Mouse (Mus musculus) MEL (cell line): ENCODE data around the gene Aars. TPM values are rescaled to one million over a fixed set of nuclear protein-coding genes. Genes with fewer than 3 reads are reported as not detected.
A peak's percentile ranks its signal among the peaks of the same experiment; 100 is the strongest.

Source experiments
- DNase-seq: peaks from one replicate; pipeline ENCODE4 v3.0.0; 2011; ENCODE audit warnings: low read depth, low spot score
- H3K27ac ChIP-seq: 2 replicates; pipeline ENCODE4 v1.5.1; 2012; ENCODE audit warnings: low read depth, mild to moderate bottlenecking, control low read depth, low read length, moderate library complexity; ENCODE audit not compliant: control insufficient read depth
- H3K27me3 ChIP-seq, 2 experiments: fragments of 150-350 bp in 1 of 2; sonication (generic) in 1 of 2; 2 replicates each; pipeline ENCODE4 v1.6.1; 2012; ENCODE audit warnings: low read length in 2 of 2, mild to moderate bottlenecking in 2 of 2, improper control_type of control experiment in 1 of 2, moderate library complexity in 1 of 2; ENCODE audit not compliant: insufficient read depth in 2 of 2, control insufficient read depth in 1 of 2
- H3K36me3 ChIP-seq, 2 experiments: 2 replicates each; pipeline ENCODE4 v1.6.1; 2012 to 2014; ENCODE audit warnings: low read length in 2 of 2, improper control_type of control experiment in 1 of 2, inconsistent platforms in 1 of 2, mild to moderate bottlenecking in 1 of 2; ENCODE audit not compliant: insufficient read depth in 2 of 2, control insufficient read depth in 1 of 2
- H3K4me1 ChIP-seq, 2 experiments: fragments of 150-350 bp in 1 of 2; sonication (generic) in 1 of 2; 2 replicates each; pipeline ENCODE4 v1.6.1; 2012; ENCODE audit warnings: low read length in 2 of 2, improper control_type of control experiment in 1 of 2, mild to moderate bottlenecking in 1 of 2; ENCODE audit not compliant: insufficient read depth in 2 of 2, control insufficient read depth in 1 of 2
- H3K4me3 ChIP-seq, 2 experiments: fragments of 150-350 bp in 1 of 2; sonication (generic) in 1 of 2; 2 replicates each; pipeline ENCODE4 v1.5.1; 2012; ENCODE audit warnings: low read depth in 2 of 2, low read length in 2 of 2, mild to moderate bottlenecking in 2 of 2, moderate library complexity in 2 of 2, control low read depth in 1 of 2, improper control_type of control experiment in 1 of 2; ENCODE audit not compliant: control insufficient read depth in 1 of 2, insufficient read depth in 1 of 2
- H3K79me2 ChIP-seq: 2 replicates; pipeline ENCODE4 v1.6.1; 2012; ENCODE audit warnings: mild to moderate bottlenecking, low read length, moderate library complexity; ENCODE audit not compliant: control insufficient read depth, poor library complexity, insufficient read depth
- H3K9ac ChIP-seq: 2 replicates; pipeline ENCODE4 v1.6.1; 2012; ENCODE audit warnings: low read depth, mild to moderate bottlenecking, control low read depth, low read length, moderate library complexity; ENCODE audit not compliant: control insufficient read depth, poor library complexity, severe bottlenecking
- H3K9me3 ChIP-seq: fragments of 150-350 bp; sonication (generic); replicated peaks from 2 replicates; pipeline ENCODE4 v1.6.1; 2012; ENCODE audit warnings: mild to moderate bottlenecking, low read length, improper control_type of control experiment, moderate library complexity; ENCODE audit not compliant: insufficient read depth
- CHD1 ChIP-seq: IDR thresholded peaks from 2 replicates; pipeline ENCODE4 v1.6.1; 2012; ENCODE audit warnings: low read depth, mild to moderate bottlenecking, inconsistent platforms, low read length, improper control_type of control experiment
- CTCF ChIP-seq, 3 experiments: IDR thresholded peaks in 2 of 3; conservative IDR thresholded peaks in 1 of 3; 2 replicates each; pipeline ENCODE4 v1.5.1; 2011 to 2012; ENCODE audit warnings: low read length in 3 of 3, low read depth in 2 of 3, mild to moderate bottlenecking in 2 of 3, improper control_type of control experiment in 1 of 3, inconsistent platforms in 1 of 3, mixed read lengths in 1 of 3, moderate library complexity in 1 of 3; ENCODE audit not compliant: control insufficient read depth in 1 of 3, insufficient read depth in 1 of 3, poor library complexity in 1 of 3, severe bottlenecking in 1 of 3
- ELF1 ChIP-seq: IDR thresholded peaks from 2 replicates; pipeline ENCODE4 v1.6.1; 2014; ENCODE audit warnings: low read depth, mild to moderate bottlenecking, inconsistent platforms, low read length, improper control_type of control experiment, moderate library complexity
- EP300 ChIP-seq, 2 experiments: IDR thresholded peaks; 2 replicates each; pipeline ENCODE4 v1.6.1; 2011; ENCODE audit warnings: improper control_type of control experiment in 2 of 2, low read length in 2 of 2, low read depth in 1 of 2, mild to moderate bottlenecking in 1 of 2
- ETS1 ChIP-seq: IDR thresholded peaks from 2 replicates; pipeline ENCODE4 v1.6.1; 2012; ENCODE audit warnings: low read depth, mild to moderate bottlenecking, inconsistent platforms, low read length, improper control_type of control experiment, moderate library complexity
- GABPA ChIP-seq: IDR thresholded peaks from 2 replicates; pipeline ENCODE4 v1.6.1; 2012; ENCODE audit warnings: low read depth, mild to moderate bottlenecking, inconsistent platforms, low read length, improper control_type of control experiment, moderate library complexity
- GATA1 ChIP-seq: IDR thresholded peaks from 2 replicates; pipeline ENCODE4 v1.6.1; 2011; ENCODE audit warnings: low read depth, low read length, improper control_type of control experiment
- HCFC1 ChIP-seq: IDR thresholded peaks from 2 replicates; pipeline ENCODE4 v1.6.1; 2012; ENCODE audit warnings: low read depth, mild to moderate bottlenecking, inconsistent platforms, low read length, improper control_type of control experiment, moderate library complexity
- JUND ChIP-seq: IDR thresholded peaks from 2 replicates; pipeline ENCODE4 v1.6.1; 2011; ENCODE audit warnings: low read depth, mild to moderate bottlenecking, improper control_type of control experiment, low read length
- MAX ChIP-seq: IDR thresholded peaks from 2 replicates; pipeline ENCODE4 v1.6.1; 2011; ENCODE audit warnings: low read length, improper control_type of control experiment
- MAZ ChIP-seq: IDR thresholded peaks from 2 replicates; pipeline ENCODE4 v1.6.1; 2012; ENCODE audit warnings: low read depth, mild to moderate bottlenecking, inconsistent platforms, low read length, improper control_type of control experiment
- MXI1 ChIP-seq: IDR thresholded peaks from 2 replicates; pipeline ENCODE4 v1.6.1; 2011; ENCODE audit warnings: mild to moderate bottlenecking, low read depth, low read length, improper control_type of control experiment
- NELFE ChIP-seq: IDR thresholded peaks from 2 replicates; pipeline ENCODE4 v1.6.1; 2011; ENCODE audit warnings: low read depth, low read length, improper control_type of control experiment
- NRF1 ChIP-seq: IDR thresholded peaks from 2 replicates; pipeline ENCODE4 v1.6.1; 2014; ENCODE audit warnings: low read depth, mild to moderate bottlenecking, inconsistent platforms, low read length, improper control_type of control experiment, moderate library complexity; ENCODE audit not compliant: poor library complexity, insufficient read depth, severe bottlenecking
- POLR2A ChIP-seq, 2 experiments: IDR thresholded peaks; 2 replicates each; pipeline ENCODE4 v1.6.1; 2011 to 2012; ENCODE audit warnings: low read length in 2 of 2, mild to moderate bottlenecking in 2 of 2, control low read depth in 1 of 2, improper control_type of control experiment in 1 of 2, low read depth in 1 of 2, moderate library complexity in 1 of 2; ENCODE audit not compliant: control insufficient read depth in 1 of 2, insufficient read depth in 1 of 2, poor library complexity in 1 of 2
- POLR2AphosphoS5 ChIP-seq: IDR thresholded peaks from 2 replicates; pipeline ENCODE4 v1.6.1; 2012; ENCODE audit warnings: low read depth, borderline replicate concordance, mild to moderate bottlenecking, inconsistent platforms, low read length, moderate library complexity, mixed read lengths
- RAD21 ChIP-seq: IDR thresholded peaks from 2 replicates; pipeline ENCODE4 v1.6.1; 2011; ENCODE audit warnings: mild to moderate bottlenecking, low read depth, low read length, improper control_type of control experiment
- RCOR1 ChIP-seq: IDR thresholded peaks from 2 replicates; pipeline ENCODE4 v1.6.1; 2012; ENCODE audit warnings: low read depth, mild to moderate bottlenecking, inconsistent platforms, low read length, improper control_type of control experiment
- SIN3A ChIP-seq: IDR thresholded peaks from 2 replicates; pipeline ENCODE4 v1.6.1; 2012; ENCODE audit warnings: low read length, improper control_type of control experiment, inconsistent platforms
- TAL1 ChIP-seq: IDR thresholded peaks from 2 replicates; pipeline ENCODE4 v1.6.1; 2012; ENCODE audit warnings: mild to moderate bottlenecking, inconsistent platforms, low read length, moderate library complexity, mixed read lengths
- TBP ChIP-seq: IDR thresholded peaks from 2 replicates; pipeline ENCODE4 v1.8.0; 2011; ENCODE audit warnings: low read depth, low read length, improper control_type of control experiment
- UBTF ChIP-seq: IDR thresholded peaks from 2 replicates; pipeline ENCODE4 v1.6.1; 2012; ENCODE audit warnings: low read depth, mild to moderate bottlenecking, inconsistent platforms, low read length, improper control_type of control experiment, moderate library complexity, borderline replicate concordance; ENCODE audit not compliant: insufficient read depth
- USF2 ChIP-seq, 2 experiments: IDR thresholded peaks; 2 replicates each; pipeline ENCODE4 v1.6.1; 2011 to 2012; ENCODE audit warnings: improper control_type of control experiment in 2 of 2, low read length in 2 of 2, borderline replicate concordance in 1 of 2, inconsistent platforms in 1 of 2, low read depth in 1 of 2, mild to moderate bottlenecking in 1 of 2; ENCODE audit not compliant: insufficient read depth in 1 of 2
- ZC3H11A ChIP-seq: IDR thresholded peaks from 2 replicates; pipeline ENCODE4 v1.6.1; 2012; ENCODE audit warnings: low read depth, mild to moderate bottlenecking, inconsistent platforms, low read length, improper control_type of control experiment
- ZKSCAN1 ChIP-seq: IDR thresholded peaks from 2 replicates; pipeline ENCODE4 v1.6.1; 2012; ENCODE audit warnings: low read depth, mild to moderate bottlenecking, inconsistent platforms, low read length, improper control_type of control experiment, moderate library complexity
- ZMIZ1 ChIP-seq: IDR thresholded peaks from 2 replicates; pipeline ENCODE4 v1.6.1; 2012; ENCODE audit warnings: low read depth, mild to moderate bottlenecking, inconsistent platforms, low read length, improper control_type of control experiment, moderate library complexity
- polyA plus RNA-seq, 2 experiments: library from polyadenylated mRNA; stranded (reverse) in 1 of 2; unstranded in 1 of 2; fragments of >175 nt in 1 of 2; fragments of >200 nt in 1 of 2; gene quantifications; 2 replicates each; pipeline versions ENCODE4 v1.2.1 to v1.2.4; 2012; ENCODE audit warnings: low replicate concordance in 2 of 2, low read depth in 1 of 2; ENCODE audit not compliant: insufficient read length in 2 of 2, insufficient read depth in 1 of 2, missing spikeins in 1 of 2
- total RNA-seq: library from RNA; depleted of rRNA; stranded (reverse); fragments of 300-350 nt; gene quantifications from 2 replicates; pipeline ENCODE4 v1.2.3, GENCODE M21; 2012; rRNA removed

Gene Aars
- total RNA-seq (106 and 132 TPM in 2 replicates), polyA plus RNA-seq (100 to 1,000 TPM in 1 of 2 experiments, 10 to 100 TPM in 1; 25.1 to 162 TPM)

GRCm38 (mm10) chr8:111032916-111033315 is at the start of gene Aars:
Gene Aars (plus strand): TSS chr8:111033144.
- H3K79me2 ChIP-seq, result peaks cover 42% of the 10 kb centered on the region
- peak within 1 kb of the TSS; percentile 93 for H3K27ac ChIP-seq
- peak within 1 kb of the TSS; percentile 89 to 96 for H3K4me3 ChIP-seq
- peaks cover 5 to 27% of the 10 kb centered on the region in 2 experiments for H3K4me1 ChIP-seq
- peak within 1 kb of the TSS; percentile 94 for H3K9ac ChIP-seq
- H3K36me3 ChIP-seq, result peaks cover 9 to 38% of the 10 kb centered on the region in 2 experiments
- no peak for TF ChIP-seq MAZ
- no peak for TF ChIP-seq NRF1
- TF ChIP-seq GABPA, result no peak
- no peak for TF ChIP-seq ZMIZ1
- no peak for TF ChIP-seq CTCF (IDR thresholded peaks at IDR 0.05 in 2 of 3, conservative IDR thresholded peaks at IDR 0.05 in 1 of 3; ENCODE audit: control insufficient read depth in 1 of 3, insufficient read depth in 1 of 3, low read depth in 2 of 3, low read length in 3 of 3, poor library complexity in 1 of 3, severe bottlenecking in 1 of 3)
- TF ChIP-seq USF2 (IDR thresholded peaks at IDR 0.05; ENCODE audit: borderline replicate concordance in 1 of 2, insufficient read depth in 1 of 2, low read depth in 1 of 2, low read length in 2 of 2), result no peak
- TF ChIP-seq POLR2A (IDR thresholded peaks at IDR 0.05; ENCODE audit: control insufficient read depth in 1 of 2, insufficient read depth in 1 of 2, low read depth in 1 of 2, low read length in 2 of 2, poor library complexity in 1 of 2), result no peak
- TF ChIP-seq RAD21, result no peak
- TF ChIP-seq MXI1, result no peak
- no peak for TF ChIP-seq GATA1
- no peak for TF ChIP-seq HCFC1
- TF ChIP-seq ELF1, result no peak
- DNase-seq, result no peak
- H3K9me3 ChIP-seq, result no peaks in the 10 kb centered on the region
- no peaks in the 10 kb centered on the region for H3K27me3 ChIP-seq

DNA sequence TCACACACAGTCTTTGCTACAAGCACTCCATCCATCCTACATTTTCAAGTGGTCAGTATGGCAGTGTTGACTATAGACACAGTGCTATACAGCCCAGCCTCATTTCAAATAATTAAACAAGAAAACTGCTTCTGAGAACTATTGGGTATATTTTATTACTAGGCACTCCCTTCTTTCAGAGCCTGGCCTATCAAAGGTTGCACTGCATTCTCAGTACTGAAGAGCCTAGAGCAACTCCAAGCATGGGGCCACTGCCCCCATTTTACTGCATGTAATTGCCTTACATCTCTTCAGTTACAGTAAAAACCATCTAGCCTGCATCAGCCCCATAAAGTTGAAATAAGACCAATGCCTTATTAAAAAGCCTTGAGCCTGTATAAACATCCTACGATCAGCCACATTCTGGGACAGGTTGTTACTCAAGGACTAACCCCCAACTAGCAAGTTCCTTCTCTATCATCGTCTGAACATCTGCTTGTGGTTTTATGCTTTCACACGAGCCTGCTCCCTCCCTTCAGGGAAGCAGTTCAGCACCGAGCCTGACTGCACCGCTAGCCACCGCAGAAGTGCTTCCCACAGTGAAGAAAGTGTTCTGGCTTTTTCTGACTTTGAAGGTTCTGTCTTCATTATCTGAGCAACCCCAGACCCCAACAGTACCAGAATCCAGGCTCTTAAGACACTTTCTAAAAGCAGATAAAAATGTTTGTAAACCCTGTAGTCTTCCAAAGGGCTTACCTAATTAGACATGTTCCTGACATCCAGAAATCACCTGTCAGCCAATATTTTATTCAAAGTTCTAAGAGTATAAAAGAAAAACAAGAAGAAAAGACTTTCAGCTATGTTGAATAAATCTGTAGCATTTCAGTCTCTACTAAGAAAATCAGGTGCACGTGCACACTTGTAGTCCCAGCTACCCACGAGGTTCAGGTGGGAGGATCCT is 44.9 kb upstream of the Aars start:
- H3K79me2 ChIP-seq, result 0 out of 2 replicates have a peak, but pooled peaks cover 2% of the 10 kb centered on the region
- H3K4me1 ChIP-seq, result peaks cover 21% of the 10 kb centered on the region in 2 experiments
- H3K27me3 ChIP-seq, result no peaks in the 10 kb centered on the region
- H3K9ac ChIP-seq, result no peak overlapping the region
- H3K4me3 ChIP-seq, result no peak overlapping the region
- no peaks in the 10 kb centered on the region for H3K9me3 ChIP-seq
- peak overlapping the region; percentile 77 for H3K27ac ChIP-seq
- DNase-seq, result peak; percentile 99
- peaks cover 24 to 56% of the 10 kb centered on the region in 2 experiments for H3K36me3 ChIP-seq
- peak; percentile 94 for TF ChIP-seq MAZ
- TF ChIP-seq CTCF (IDR thresholded peaks at IDR 0.05 in 2 of 3, conservative IDR thresholded peaks at IDR 0.05 in 1 of 3; ENCODE audit: control insufficient read depth in 1 of 3, insufficient read depth in 1 of 3, low read depth in 2 of 3, low read length in 3 of 3, poor library complexity in 1 of 3, severe bottlenecking in 1 of 3), result no peak
- TF ChIP-seq TBP, result peak; percentile 98
- TF ChIP-seq SIN3A, result peak; percentile 96
- no peak for TF ChIP-seq POLR2AphosphoS5
- peak; percentile 84 for TF ChIP-seq MXI1
- peak; percentile 36; the same call in 1 of the 2 replicates for TF ChIP-seq ZMIZ1
- no peak for TF ChIP-seq GABPA
- peak; percentile 99 for TF ChIP-seq UBTF
- no peak; the same call in 1 of the 2 replicates for TF ChIP-seq ZKSCAN1
- peak; percentile 92 for TF ChIP-seq RCOR1
- TF ChIP-seq EP300 (IDR thresholded peaks at IDR 0.05; ENCODE audit: low read depth in 1 of 2, low read length in 2 of 2), result peak; percentile 96
- TF ChIP-seq JUND, result peak; percentile 74; the same call in 1 of the 2 replicates
- peak; percentile 93 for TF ChIP-seq GATA1
- TF ChIP-seq CHD1, result peak; percentile 91; the same call in 1 of the 2 replicates
- peak; percentile 99 for TF ChIP-seq TAL1
- no peak; the same call in none of the 2 replicates for TF ChIP-seq RAD21
- TF ChIP-seq NELFE, result no peak
- peak; percentile 28 for TF ChIP-seq ZC3H11A
- no peak for TF ChIP-seq POLR2A (IDR thresholded peaks at IDR 0.05; ENCODE audit: control insufficient read depth in 1 of 2, insufficient read depth in 1 of 2, low read depth in 1 of 2, low read length in 2 of 2, poor library complexity in 1 of 2)
- peak; percentile 93 for TF ChIP-seq ETS1
- TF ChIP-seq NRF1, result no peak
- peak; percentile 70; the same call in 1 of the 2 replicates for TF ChIP-seq MAX
